Mouse (Mus musculus): Measurements from ENCODE around the gene Mutyh.

- TF ChIP-seq CTCF (IDR thresholded peaks at IDR 0.05; ENCODE audit: borderline replicate concordance, insufficient read depth, low read length) (no peak), POLR2A (IDR thresholded peaks at IDR 0.05; ENCODE audit: low read depth, low read length) (no peak)
These were observed 31.5 kb downstream of the Mutyh start for GRCm38 (mm10) chr4:116838999-116839398.
